Mouse (Mus musculus) urinary bladder, postnatal 4 days (tissue): ENCODE data around the gene Ppa2.

Experiments
- DNase-seq, 2 experiments: peaks; one replicate each; pipeline ENCODE4 v3.0.0; 2021 to 2022; ENCODE audit warnings: low spot score in 2 of 2

Gene Ppa2

DNA sequence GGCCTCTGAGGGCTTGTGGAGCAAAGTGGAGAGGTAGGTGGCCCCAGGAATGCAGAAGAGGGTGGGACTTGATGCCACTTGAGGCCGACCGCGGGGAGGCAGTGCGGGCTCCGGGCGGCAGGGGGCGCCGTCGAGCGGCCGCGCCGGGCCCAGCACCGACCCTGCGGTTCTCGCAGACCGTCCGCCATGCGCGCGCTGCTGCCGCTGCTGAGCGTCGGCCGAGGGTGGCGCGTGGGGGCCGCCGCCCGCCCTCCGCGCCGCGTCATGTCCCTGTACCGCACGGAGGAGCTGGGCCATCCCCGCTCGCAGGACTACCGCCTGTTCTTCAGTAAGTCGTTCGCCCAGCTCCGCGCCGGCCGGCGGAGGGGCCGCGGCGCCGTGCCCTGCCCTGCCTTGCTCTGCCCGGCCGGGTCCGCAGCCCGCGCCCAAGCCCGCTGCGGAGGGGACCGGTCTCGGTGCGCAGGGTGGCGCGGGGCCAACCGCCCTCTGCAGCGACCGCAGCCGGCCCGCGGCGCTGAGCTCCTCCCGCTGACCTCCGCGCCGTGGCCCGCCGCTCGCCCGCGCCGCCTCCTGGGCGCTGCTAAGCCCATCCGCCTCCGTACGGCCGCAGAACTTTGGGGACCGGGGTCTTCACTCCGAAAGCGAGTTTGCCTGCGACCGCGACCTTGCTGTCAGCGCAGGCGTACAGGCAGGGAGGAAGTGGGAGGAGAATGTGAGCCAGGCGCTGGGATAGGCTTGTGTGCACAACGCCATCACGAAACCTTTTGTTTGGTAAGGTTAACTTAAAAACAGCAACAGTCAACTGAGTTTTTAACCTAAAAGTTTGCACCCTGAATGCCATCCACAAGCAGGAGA is at the start of gene Ppa2:
Ppa2 (plus strand) TSS at position 157 of the 855 bp plus-strand sequence.
- peak; percentile 77 for DNase-seq

DNA sequence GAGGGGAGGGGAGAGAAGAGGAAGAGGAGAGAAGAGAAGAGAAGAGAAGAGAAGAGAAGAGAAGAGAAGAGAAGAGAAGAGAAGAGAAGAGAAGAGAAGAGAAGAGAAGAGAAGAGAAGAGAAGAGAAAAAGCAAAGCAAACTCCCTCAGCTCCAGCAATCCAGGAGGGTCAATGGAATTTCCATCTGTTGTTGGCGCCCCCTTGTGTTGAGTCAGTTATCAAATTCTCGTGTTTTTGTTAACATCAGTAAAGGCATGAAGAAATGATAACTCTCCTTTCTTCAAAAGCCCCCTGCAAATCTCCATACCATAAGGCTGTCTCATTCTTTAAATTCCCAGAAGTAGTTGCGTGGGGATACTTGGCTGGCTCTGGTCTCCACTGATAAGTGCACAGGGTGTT is 38.0 kb upstream of the Ppa2 start:
- DNase-seq, result peak; percentile 36 to 83

DNA sequence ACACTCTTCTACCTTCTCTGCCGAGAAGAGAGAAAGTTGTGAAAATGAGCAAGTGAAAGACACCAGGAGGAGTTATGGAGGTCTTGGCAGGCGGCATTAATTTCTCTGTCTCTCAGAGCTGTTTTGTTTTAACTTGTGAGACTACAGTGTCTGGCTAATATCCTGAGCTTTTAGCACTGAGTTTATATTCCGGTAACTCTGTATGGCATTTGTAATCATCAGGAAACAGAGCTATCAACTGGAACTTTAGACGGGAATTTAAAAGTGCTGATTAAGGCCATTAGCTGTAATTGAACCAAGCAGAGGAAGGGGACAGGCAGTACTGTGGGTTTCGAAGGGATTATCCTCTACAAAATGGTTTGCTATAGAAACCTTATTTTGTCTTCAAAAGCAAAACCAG is 25.3 kb upstream of the Ppa2 start:
- DNase-seq, result no peak

DNA sequence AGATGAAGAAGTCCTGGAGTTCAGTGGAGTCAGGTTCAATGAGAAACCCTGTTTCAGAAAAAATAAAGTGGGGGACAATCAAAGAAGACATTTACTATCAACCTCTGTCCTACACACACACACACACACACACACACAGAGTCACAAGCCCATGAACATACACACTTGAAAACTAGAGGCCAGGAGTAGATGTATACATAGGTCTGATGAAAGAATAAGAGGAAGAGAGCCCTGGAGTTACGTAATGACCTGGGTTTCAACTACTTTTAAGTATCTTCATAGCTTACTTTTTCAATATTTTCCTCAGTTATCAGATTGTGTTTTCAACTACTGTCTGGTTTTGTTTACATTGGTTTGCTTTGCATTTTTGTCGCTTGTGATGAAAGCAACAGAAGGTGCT is 21.1 kb upstream of the Ppa2 start:
- no peak for DNase-seq

DNA sequence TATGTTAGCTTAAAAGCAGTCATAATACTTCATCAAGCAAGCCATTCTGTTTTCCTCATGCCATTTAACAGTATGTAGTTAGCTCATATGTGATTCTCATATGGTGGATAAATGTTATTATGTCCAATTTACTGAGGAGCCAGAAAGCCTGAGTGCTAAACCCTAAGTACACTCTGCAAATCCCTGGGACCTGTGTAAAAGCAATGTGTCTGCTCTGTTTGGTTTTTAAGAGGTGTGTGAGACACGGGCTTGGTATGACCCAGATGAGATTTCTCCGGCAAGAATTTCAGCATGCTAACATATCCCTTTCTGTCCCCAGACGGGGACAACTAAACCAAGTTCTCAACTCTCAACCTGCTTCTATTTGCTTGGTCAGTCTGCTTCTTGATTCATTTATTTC is 5.6 kb upstream of the Ppa2 start:
- no peak for DNase-seq

DNA sequence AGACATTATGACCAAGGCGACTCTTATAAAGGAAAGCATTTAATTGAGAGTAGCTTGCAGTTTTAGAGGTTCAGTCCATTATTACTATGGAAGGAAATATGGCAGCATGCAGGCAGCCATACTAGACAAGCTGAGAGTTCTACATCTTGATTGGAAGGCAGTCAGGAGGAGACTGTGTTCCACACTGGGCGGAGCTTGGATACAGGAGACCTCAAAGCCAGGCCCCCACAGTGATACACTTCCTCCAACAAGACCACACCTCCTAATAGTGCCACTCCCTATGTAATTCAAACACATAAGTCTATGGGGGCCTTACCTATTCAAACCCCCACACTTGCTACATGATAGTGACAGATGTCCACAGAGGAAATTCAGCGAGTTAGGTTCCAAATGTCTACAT is 1.5 kb upstream of the Ppa2 start:
- no peak for DNase-seq

DNA sequence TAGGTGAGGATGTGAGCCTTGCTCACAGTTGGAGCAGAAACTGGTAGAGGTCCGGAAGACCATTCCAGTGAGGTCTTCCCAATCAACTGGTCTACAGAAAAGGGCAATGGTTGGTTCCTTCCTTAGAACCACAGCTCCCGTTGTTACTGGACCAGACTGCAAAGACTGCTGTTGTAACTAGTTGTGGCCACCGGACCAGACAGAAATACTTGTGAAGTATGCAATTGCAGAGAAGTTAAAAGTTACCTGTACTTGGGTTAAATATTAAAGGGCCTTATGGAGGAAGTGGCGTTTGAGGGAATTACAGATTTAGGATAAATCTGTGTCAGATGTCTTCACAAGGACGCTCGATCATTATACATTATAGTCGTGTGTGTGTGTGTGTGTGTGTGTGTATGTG is 551 bp upstream of the Ppa2 start:
- no peak for DNase-seq

DNA sequence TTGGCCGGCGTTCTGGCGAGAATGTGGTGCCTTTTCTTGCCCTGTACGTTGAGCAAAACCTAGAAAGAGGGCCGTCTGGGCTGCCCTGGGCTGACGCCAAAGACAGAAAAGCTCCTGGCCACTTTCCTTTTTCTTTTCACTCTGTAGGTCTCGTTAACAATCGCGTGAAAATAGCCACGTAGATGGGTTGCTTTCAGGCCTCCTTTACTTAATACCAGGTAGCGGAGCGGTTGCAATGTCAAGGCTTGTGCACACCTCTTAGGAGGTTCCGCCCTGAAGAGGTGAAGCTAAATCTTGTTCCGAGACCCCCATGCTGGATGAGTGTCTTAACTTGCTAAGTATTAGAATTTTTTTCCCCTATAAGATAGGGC is 884 bp downstream of the Ppa2 start:
- DNase-seq, result no peak

DNA sequence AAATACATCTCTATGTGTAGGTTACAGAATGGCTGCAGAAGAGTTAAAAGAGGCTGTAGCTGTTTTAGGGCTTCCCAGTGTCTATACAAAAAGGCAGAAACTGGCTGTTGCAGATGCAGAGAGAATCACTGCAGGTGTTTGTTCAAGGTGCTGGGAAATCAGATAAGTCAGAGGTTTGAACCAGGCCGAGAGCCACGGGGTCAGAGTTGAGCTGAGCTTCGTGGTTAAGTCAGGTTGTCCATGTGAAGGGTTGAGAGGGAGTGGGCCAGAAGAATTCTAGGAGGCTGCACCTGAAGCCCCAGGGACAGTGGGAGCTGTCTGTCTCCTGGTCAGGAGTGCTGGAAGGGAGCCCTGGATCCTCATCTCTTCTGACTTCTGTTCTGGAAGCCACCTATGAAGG is 2.4 kb downstream of the Ppa2 start:
- DNase-seq, result no peak

DNA sequence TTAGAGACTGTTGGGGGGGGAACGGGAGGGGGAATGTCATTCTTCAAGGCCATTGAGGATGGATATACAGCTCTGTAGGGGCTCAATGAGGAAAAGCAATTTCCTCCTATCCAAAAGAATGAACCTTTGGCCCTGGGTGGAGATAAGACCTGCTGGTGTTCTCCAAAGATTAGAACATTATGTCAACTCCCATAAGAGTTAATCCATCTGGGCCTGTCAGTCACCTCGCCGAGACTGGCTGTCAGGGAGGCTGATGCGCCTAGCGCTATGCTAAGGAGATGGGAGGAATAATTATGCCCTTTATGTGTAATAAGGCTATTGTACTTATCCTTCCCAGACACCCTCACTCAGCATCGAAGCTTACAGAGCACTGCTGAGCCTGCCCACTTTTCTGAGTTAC is 2.9 kb downstream of the Ppa2 start:
- DNase-seq, result no peak

DNA sequence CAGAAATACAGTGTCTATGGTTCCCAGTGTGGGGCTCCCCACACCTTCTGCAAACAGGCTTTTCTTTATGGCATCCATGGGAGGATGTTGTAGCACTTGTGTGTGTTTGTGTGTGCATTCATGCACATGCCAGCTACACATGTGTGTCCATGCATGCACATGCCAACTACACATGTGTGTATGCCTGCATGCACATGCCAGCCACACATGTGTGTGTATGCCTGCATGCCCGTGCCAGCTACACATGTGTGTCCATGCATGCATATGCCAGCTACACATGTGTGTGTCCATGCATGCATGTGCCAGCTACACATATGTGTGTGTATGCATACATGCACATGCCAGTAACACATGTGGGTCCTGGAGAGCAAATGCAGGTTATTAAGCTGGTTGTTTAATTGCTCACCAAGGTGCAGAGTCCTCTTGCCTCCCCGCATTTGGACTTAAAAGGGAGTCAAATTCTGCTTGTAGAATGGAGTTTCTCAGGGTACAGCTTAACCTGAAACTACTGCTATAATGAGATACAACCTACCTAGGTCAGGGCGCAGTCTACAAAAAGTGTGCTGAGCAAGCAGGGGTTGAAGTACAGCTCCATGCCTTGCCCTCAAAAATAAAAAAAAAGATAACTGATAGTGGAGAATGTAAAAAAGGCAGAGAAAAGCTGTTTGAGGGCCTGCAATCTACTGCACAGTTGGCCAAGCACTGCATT is 3.7 kb downstream of the Ppa2 start:
- no peak for DNase-seq

DNA sequence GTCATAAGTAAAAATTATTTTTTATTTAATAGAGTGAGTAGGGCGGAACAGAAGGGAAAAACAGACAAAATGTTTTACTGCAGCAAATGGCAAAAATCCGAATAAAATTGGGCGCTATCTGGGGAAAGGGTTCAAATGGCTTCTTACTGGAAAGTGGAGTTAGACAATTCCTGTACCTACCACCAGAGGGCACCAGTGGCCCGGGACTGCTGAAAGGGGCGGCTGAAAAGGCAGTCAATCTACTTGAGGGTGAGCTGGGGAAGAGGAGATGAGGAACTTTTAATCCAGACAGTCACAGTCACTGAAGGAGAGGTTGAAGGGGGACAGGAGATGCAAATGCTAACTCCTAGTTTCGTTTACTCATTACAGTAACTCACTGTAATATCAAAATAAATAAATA is 4.6 kb downstream of the Ppa2 start:
- DNase-seq, result peak; percentile 36 to 81

DNA sequence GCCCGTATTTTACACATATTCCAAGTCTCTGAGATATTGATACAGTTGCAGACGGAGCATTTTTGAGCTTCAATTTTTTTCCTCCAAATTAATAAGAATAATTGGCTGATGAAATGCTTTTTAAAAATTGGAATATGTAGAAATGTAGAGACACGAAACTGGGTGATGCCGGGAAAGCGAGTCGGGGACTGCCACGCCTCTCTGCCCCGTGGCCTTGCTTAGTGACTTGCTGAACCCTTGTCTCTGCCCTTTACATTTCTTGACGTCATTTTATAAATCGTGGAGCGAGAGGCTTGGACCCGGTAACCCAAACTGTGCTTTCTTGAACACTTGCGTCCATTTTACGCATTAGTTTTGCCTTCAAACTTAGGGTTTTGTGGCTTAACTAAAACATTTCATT is 5.1 kb downstream of the Ppa2 start:
- no peak for DNase-seq

DNA sequence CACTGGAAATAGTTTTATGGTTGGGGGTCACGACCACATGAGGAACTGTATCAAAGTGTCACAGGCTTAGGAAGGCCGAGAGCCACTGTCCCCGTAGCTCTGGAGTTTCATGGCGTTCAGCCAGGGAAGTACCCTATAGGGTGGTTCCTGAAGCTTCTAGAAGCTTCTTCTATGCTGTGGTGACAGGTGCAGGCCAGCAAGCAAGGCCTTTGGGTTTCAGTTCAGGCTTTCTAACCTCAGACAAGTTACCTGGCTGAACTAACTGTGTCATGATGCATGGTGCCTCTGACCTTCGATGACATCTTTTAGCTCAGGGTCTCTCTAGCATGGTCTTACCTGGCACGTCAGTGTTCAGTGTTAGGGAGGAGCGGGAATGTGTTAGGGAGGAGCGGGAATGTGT is 5.7 kb downstream of the Ppa2 start:
- no peak for DNase-seq

DNA sequence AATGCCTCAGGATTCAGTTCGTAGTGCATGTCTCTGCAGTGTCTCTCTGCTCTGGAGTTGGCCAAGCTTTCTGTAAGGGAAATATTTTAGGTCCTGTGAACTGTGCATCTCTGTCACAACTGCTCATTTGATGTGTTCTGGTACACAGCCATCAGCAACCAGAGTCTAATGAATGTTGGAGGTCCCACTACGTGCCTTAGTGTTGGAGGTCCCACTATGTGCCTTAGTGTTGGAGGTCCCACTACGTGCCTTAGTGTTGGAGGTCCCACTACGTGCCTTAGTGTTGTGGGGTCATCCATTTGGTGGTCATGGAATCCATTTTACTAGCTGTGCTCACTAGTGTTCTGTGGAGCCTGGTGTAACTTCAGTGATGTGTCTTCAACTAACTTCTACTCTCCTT is 7.9 kb downstream of the Ppa2 start:
- DNase-seq, result no peak

DNA sequence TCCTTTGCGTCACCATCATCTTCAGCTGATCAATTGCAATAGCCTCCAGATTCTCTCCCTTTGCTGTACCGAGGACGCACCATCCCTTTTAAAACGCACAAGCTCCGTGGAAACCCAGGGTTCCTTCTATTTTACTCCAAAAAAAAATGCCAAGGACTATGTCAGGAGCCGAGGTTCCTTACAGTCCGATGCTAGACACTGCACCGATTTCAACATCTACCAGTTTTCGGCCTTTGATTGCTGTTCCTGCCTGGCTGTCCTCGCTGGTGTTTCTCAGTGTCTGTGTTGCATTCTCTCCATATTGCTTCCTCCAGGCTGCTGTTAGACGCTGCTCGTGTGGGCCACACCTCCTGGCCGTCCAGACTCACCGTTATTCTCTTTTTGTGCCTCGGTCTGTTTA is 8.7 kb downstream of the Ppa2 start:
- DNase-seq, result no peak

DNA sequence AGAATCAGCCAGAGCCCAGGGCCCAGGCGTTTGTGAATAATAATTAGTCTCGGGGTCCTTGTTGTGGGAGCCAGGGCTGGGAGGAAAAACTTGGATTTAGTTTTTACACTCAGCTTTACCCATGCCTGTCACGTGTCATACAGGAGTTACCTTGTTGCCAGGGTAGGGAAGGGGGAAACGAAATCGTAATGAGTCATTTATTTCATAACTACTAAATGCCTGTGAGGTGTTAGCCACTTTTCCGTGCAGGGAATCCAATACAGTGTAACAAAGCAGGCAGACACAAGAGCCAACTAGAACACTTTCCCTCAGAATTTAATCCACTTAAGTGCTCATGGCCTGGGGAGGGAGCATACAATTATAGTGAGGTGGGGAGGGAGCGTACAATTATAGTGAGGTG is 9.9 kb downstream of the Ppa2 start:
- DNase-seq, result no peak

DNA sequence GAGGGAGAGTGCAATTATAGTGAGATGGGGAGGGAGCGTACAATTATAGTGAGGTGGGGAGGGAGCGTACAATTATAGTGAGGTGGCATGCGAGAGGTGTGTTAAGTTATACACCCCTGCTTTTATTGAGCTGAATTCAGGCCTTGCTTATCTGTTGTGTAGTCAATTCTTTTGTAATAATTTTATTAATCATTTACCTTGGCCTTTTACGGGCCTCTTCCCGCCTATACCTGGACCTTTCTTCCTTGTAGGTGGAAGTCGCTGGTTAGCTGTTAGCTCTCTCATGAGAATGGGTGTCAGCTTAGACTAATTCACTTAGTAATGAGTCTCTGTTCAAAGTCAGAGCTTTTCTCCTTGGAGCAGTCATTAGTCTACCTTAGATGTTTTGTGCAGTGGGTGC is 10.4 kb downstream of the Ppa2 start:
- no peak for DNase-seq

DNA sequence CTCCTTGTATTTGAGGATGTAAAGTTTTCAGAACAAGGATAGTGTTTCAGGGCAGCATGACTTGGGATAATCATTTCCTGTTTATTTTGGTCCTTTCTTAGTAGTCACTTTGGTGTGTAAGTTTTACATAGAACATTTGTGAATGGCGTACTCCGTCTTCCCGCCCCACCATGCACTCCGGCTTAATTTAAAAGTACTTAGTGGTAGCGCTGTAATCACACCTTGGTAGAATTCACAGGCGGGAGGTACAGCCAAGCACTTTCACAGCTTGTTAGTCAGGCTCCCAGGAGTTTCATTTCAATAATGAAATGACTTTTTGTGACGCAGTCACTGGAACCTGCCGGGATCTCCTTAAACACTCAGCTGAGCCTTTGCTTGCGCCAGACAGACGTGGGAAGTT is 12.0 kb downstream of the Ppa2 start:
- no peak for DNase-seq

DNA sequence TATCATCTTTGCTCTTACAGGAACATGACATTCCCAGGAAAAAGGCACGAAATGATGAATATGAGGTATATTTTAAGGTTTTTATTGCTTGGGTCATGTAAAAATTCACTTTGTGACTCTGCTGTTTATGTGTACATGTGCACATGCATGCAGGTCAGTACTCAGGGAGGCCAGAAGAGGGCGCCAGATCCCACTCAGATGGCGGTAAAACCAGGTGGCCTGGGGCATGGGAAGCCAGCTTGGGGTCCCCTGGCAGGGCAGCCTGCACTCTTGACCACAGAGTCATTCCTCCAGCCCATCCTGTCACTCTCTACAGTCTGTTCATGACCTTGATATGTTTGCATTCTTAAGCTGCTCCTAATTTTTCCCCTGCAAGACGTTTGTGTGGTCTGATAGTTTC is 12.6 kb downstream of the Ppa2 start:
- no peak for DNase-seq

DNA sequence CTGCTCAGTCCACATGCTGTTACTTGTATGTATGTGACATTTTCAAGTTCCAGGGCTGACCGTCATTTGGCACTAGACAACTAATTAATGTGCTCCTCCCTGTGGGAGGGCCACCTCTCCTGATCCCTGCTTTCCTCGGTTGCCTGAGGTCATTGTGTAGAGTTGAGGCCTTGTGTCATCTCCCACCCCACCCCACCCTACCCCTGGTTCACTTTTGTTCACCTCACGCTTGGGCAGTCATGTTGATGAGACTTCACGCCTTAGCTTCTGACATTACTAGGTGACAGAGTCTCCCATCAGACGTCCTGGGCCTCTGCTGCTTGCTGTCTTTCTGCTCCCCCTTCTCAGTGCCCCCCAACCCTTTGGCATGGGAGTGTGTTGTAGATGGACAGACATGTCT is 15.2 kb downstream of the Ppa2 start:
- no peak for DNase-seq

DNA sequence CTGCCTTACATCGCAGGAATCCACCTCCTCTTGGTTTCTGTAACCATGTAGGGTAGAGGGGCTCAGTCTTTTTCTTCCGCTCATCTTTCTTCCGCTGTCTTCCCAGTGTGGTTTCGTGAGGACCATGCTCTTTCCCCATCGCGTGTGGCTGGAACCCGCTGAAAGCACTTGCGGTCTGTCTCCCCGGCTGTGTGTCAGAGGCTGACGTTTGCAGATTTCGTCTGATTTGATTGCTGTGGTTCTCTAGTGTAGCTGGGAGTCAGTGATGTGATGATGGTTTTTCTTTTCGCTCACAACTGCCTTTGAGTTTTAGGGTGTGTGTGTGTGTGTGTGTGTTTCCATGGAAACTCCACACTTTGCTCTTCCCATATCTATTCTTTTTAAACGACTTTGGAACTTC is 18.6 kb downstream of the Ppa2 start:
- no peak for DNase-seq

DNA sequence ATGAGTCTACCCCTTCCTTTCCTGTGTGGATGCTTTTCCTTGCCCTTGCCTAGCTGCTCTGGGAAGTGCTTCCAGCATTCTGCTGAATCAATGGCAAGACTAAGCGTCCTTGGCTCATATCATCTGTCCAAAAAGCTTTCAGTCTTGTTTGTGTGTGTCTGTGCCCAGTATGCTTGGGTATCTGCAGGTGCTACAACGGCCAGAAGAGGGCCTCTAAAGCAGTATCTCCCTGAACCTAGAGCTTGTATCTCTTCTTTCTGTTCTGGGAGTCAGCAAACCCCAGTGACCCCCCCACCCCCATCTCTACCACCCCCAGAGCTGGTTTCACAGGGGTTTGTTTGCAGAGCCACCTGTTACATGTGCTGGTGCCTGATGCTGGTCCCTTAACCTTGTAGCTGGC is 19.5 kb downstream of the Ppa2 start:
- DNase-seq, result no peak
